Mouse (Mus musculus) olfactory bulb, adult 2 months (tissue): Measurements from ENCODE around the gene Map3k7cl. TPM values are rescaled to one million over a fixed set of nuclear protein-coding genes. Genes with fewer than 3 reads are reported as not detected.

Source experiments
- H3K27ac ChIP-seq: fragments of 200-500 bp; 2 replicates; pipeline ENCODE4 v1.5.1; 2012; ENCODE audit warnings: low read depth, low read length; ENCODE audit not compliant: insufficient read depth
- H3K4me1 ChIP-seq: fragments of 200-500 bp; 2 replicates; pipeline ENCODE4 v1.6.1; 2012; ENCODE audit warnings: low read length; ENCODE audit not compliant: control insufficient read depth, insufficient read depth
- H3K4me3 ChIP-seq: fragments of 200-500 bp; 2 replicates; pipeline ENCODE4 v1.5.1; 2012; ENCODE audit warnings: mild to moderate bottlenecking, low read depth, low read length, moderate library complexity; ENCODE audit not compliant: insufficient read depth
- CTCF ChIP-seq: fragments of 200-500 bp; IDR thresholded peaks from 2 replicates; pipeline ENCODE4 v1.5.1; 2012; ENCODE audit warnings: low read depth, mild to moderate bottlenecking, low read length, moderate library complexity; ENCODE audit not compliant: insufficient read depth
- POLR2A ChIP-seq: fragments of 200-500 bp; IDR thresholded peaks from 2 replicates; pipeline ENCODE4 v1.6.1; 2012; ENCODE audit warnings: mild to moderate bottlenecking, low read depth, low read length, moderate library complexity; ENCODE audit not compliant: insufficient read depth
- WGBS: fragments of 180-500 bp; shearing (Covaris S2); methylation state at CpG from one replicate; pipeline ENCODE4 v1.1.7; 2018; 5-methylcytosine and 5-hydroxymethylcytosine counted together
- polyA plus RNA-seq: library from polyadenylated mRNA; stranded (reverse); fragments of >200 nt; gene quantifications from 2 replicates; pipeline ENCODE4 v1.2.4, GENCODE M21; 2012; ENCODE audit warnings: low replicate concordance; ENCODE audit not compliant: missing spikeins, insufficient read depth, insufficient read length

Gene Map3k7cl
- polyA plus RNA-seq, 1 experiment: not detected

GRCm38 (mm10) chr16:87644111-87644770 is 91.1 kb downstream of the Map3k7cl start:
- TF ChIP-seq CTCF (no peak), POLR2A (no peak)
- Histone ChIP-seq H3K27ac (no peak overlapping the region), H3K4me3 (no peak overlapping the region), H3K4me1 (peaks cover 2% of the 10 kb centered on the region; the same call in 1 of the 2 replicates)
- WGBS: 59% methylated on average over 14 of the region's 14 CpGs

Other genes with a start within 250 kb of the Map3k7cl start
- gene N6amt1, start 199.1 kb upstream of the Map3k7cl start, polyA plus RNA-seq: not detected in 2 replicates
- not detected in 2 replicates for gene Ltn1, start 120.7 kb upstream of the Map3k7cl start, polyA plus RNA-seq
- not detected in 2 replicates for gene Rwdd2b, start 112.8 kb upstream of the Map3k7cl start, polyA plus RNA-seq
- gene Usp16, start 98.6 kb upstream of the Map3k7cl start, polyA plus RNA-seq: not detected in 2 replicates
- gene Cct8, start 57.5 kb upstream of the Map3k7cl start, polyA plus RNA-seq: 227 and 308 TPM in 2 replicates
- not detected in 2 replicates for gene Bach1, start 145.6 kb downstream of the Map3k7cl start, polyA plus RNA-seq